Mouse (Mus musculus): Measurements from ENCODE around the gene Trmt13. TPM values are rescaled to one million over a fixed set of nuclear protein-coding genes. Genes with fewer than 3 reads are reported as not detected.
"Not testable (repeated sequence)": the region's sequence is repeated elsewhere in the genome, so short reads cannot be mapped to it uniquely, and the experiment has no call there.

Trmt13 gene
- polyA plus RNA-seq (2016; fragmentation: Nextera tagmentation; extraction: Ambion mirVana) = 23.1 and 30.0 TPM in 2 replicates

- Histone ChIP-seq H3K9me3 (replicated peaks) (no peaks in the 10 kb centered on the region), H3K4me1 (no peaks in the 10 kb centered on the region), H3K36me3 (peaks cover 71% of the 10 kb centered on the region), H3K4me3 (no peak within 1 kb of the TSS), H3K27ac (no peak within 1 kb of the TSS), H3K27me3 (ENCODE audit: low read depth, poor library complexity, severe bottlenecking) (no peaks in the 10 kb centered on the region)
- WGBS = 94% methylated on average over 10 of the region's 10 CpGs
- no peak for DNase-seq (ENCODE audit: low spot score)
Observed at GRCm38 (mm10) chr3:116614295-116614892, at the start of gene Trmt13. Gene Trmt13, minus strand, starts transcription at chr3:116614587.

GRCm38 (mm10) chr3:116662463-116662863, 48.1 kb upstream of the Trmt13 start, which contains the start of gene Mfsd14a:
Gene Mfsd14a, minus strand, starts transcription at chr3:116662677.
- Histone ChIP-seq H3K27me3 (ENCODE audit: low read depth, poor library complexity, severe bottlenecking) (no peaks in the 10 kb centered on the region), H3K27ac (peak within 1 kb of the TSS; percentile 99), H3K4me3 (peak within 1 kb of the TSS; percentile 99), H3K9me3 (replicated peaks) (no peaks in the 10 kb centered on the region), H3K36me3 (peaks cover 4% of the 10 kb centered on the region; the same call in 1 of the 2 replicates), H3K4me1 (peaks cover 18% of the 10 kb centered on the region)
- under 1% methylated on average over 39 of the region's 39 CpGs for WGBS
- DNase-seq (ENCODE audit: low spot score) = peak; percentile 99

GRCm38 (mm10) chr3:116661870-116662414, 47.6 kb upstream of the Trmt13 start:
- peak overlapping the region; percentile 99 for H3K4me3 ChIP-seq
- H3K9me3 ChIP-seq (replicated peaks) = no peaks in the 10 kb centered on the region
- peaks cover 18% of the 10 kb centered on the region for H3K4me1 ChIP-seq
- under 1% methylated on average over 67 of the region's 68 CpGs for WGBS
- peaks cover 2% of the 10 kb centered on the region; the same call in 1 of the 2 replicates for H3K36me3 ChIP-seq
- peak overlapping the region; percentile 99 for H3K27ac ChIP-seq
- peak; percentile 78 for DNase-seq (ENCODE audit: low spot score)
- H3K27me3 ChIP-seq (ENCODE audit: low read depth, poor library complexity, severe bottlenecking) = no peaks in the 10 kb centered on the region

GRCm38 (mm10) chr3:116661288-116661869, 47.0 kb upstream of the Trmt13 start:
- Histone ChIP-seq H3K27me3 (ENCODE audit: low read depth, poor library complexity, severe bottlenecking) (no peaks in the 10 kb centered on the region), H3K27ac (peak overlapping the region; percentile 99), H3K4me3 (peak overlapping the region; percentile 99), H3K4me1 (peaks cover 18% of the 10 kb centered on the region), H3K36me3 (peaks cover 2% of the 10 kb centered on the region; the same call in 1 of the 2 replicates), H3K9me3 (replicated peaks) (no peaks in the 10 kb centered on the region)
- DNase-seq (ENCODE audit: low spot score) = no peak
- 7% methylated on average over 16 of the region's 16 CpGs for WGBS

GRCm38 (mm10) chr3:116659856-116660430, 45.6 kb upstream of the Trmt13 start:
- H3K9me3 ChIP-seq (replicated peaks) = no peaks in the 10 kb centered on the region

GRCm38 (mm10) chr3:116658928-116659565, 44.7 kb upstream of the Trmt13 start:
- WGBS = 78% methylated on average over 15 of the region's 15 CpGs
- H3K4me1 ChIP-seq = peaks cover 18% of the 10 kb centered on the region
- no peaks in the 10 kb centered on the region for H3K27me3 ChIP-seq (ENCODE audit: low read depth, poor library complexity, severe bottlenecking)
- no peak overlapping the region for H3K4me3 ChIP-seq
- no peak overlapping the region for H3K27ac ChIP-seq
- no peak for DNase-seq (ENCODE audit: low spot score)
- peaks cover 2% of the 10 kb centered on the region; the same call in 1 of the 2 replicates for H3K36me3 ChIP-seq
- no peaks in the 10 kb centered on the region for H3K9me3 ChIP-seq (replicated peaks)

More at GRCm38 (mm10) chr3:116659856-116660430, 45.6 kb upstream of the Trmt13 start:
- H3K27ac ChIP-seq = no peak overlapping the region
- H3K36me3 ChIP-seq = peaks cover 2% of the 10 kb centered on the region; the same call in 1 of the 2 replicates
- no peak overlapping the region for H3K4me3 ChIP-seq
- DNase-seq (ENCODE audit: low spot score) = no peak
- H3K4me1 ChIP-seq = peaks cover 18% of the 10 kb centered on the region
- 89% methylated on average over 13 of the region's 13 CpGs for WGBS
- no peaks in the 10 kb centered on the region for H3K27me3 ChIP-seq (ENCODE audit: low read depth, poor library complexity, severe bottlenecking)

- WGBS = 86% methylated on average over 7 of the region's 7 CpGs
- H3K4me1 ChIP-seq = peaks cover 14% of the 10 kb centered on the region
- DNase-seq (ENCODE audit: low spot score) = no peak
Observed at GRCm38 (mm10) chr3:116656184-116656965, 42.0 kb upstream of the Trmt13 start.

GRCm38 (mm10) chr3:116654051-116654450, 39.7 kb upstream of the Trmt13 start:
- not testable (repeated sequence) for H3K27me3 ChIP-seq (ENCODE audit: low read depth, poor library complexity, severe bottlenecking); H3K27ac ChIP-seq; H3K9me3 ChIP-seq (replicated peaks); H3K4me3 ChIP-seq; H3K4me1 ChIP-seq; DNase-seq (ENCODE audit: low spot score)
- 96% methylated on average over 11 of the region's 11 CpGs for WGBS
- peaks cover 20% of the 10 kb centered on the region for H3K36me3 ChIP-seq

More at GRCm38 (mm10) chr3:116656184-116656965, 42.0 kb upstream of the Trmt13 start:
- Histone ChIP-seq H3K36me3 (peaks cover 2% of the 10 kb centered on the region; the same call in 1 of the 2 replicates), H3K9me3 (replicated peaks) (no peaks in the 10 kb centered on the region), H3K27ac (no peak overlapping the region), H3K4me3 (no peak overlapping the region), H3K27me3 (ENCODE audit: low read depth, poor library complexity, severe bottlenecking) (no peaks in the 10 kb centered on the region)

- no peak overlapping the region for H3K4me3 ChIP-seq
- DNase-seq (ENCODE audit: low spot score) = no peak
- WGBS = 90% methylated on average over 5 of the region's 5 CpGs
- H3K27me3 ChIP-seq (ENCODE audit: low read depth, poor library complexity, severe bottlenecking) = no peaks in the 10 kb centered on the region
- H3K9me3 ChIP-seq (replicated peaks) = no peaks in the 10 kb centered on the region
- H3K36me3 ChIP-seq = peaks cover 27% of the 10 kb centered on the region
- H3K27ac ChIP-seq = no peak overlapping the region
- H3K4me1 ChIP-seq = peaks cover 2% of the 10 kb centered on the region; the same call in 1 of the 2 replicates
Observed at GRCm38 (mm10) chr3:116653278-116653945, 39.0 kb upstream of the Trmt13 start.

GRCm38 (mm10) chr3:116652033-116652446, 37.7 kb upstream of the Trmt13 start:
- Histone ChIP-seq H3K9me3 (replicated peaks) (no peaks in the 10 kb centered on the region), H3K27ac (no peak overlapping the region), H3K36me3 (peaks cover 35% of the 10 kb centered on the region), H3K4me1 (peaks cover 2% of the 10 kb centered on the region; the same call in 1 of the 2 replicates), H3K4me3 (no peak overlapping the region), H3K27me3 (ENCODE audit: low read depth, poor library complexity, severe bottlenecking) (no peaks in the 10 kb centered on the region)
- no peak for DNase-seq (ENCODE audit: low spot score)
- WGBS = 87% methylated on average over 3 of the region's 3 CpGs

GRCm38 (mm10) chr3:116650698-116651097, 36.3 kb upstream of the Trmt13 start:
- H3K27ac ChIP-seq = no peak overlapping the region
- WGBS = 97% methylated on average over 9 of the region's 9 CpGs
- H3K4me1 ChIP-seq = peaks cover 2% of the 10 kb centered on the region; the same call in 1 of the 2 replicates
- peaks cover 48% of the 10 kb centered on the region for H3K36me3 ChIP-seq
- no peak overlapping the region for H3K4me3 ChIP-seq
- no peaks in the 10 kb centered on the region for H3K9me3 ChIP-seq (replicated peaks)
- no peak for DNase-seq (ENCODE audit: low spot score)
- no peaks in the 10 kb centered on the region for H3K27me3 ChIP-seq (ENCODE audit: low read depth, poor library complexity, severe bottlenecking)

All from limb, embryonic 10.5 days (tissue).